Mouse (Mus musculus) brain, embryonic 18.5 days (tissue): ENCODE data around the gene Msl1.
A peak's percentile ranks its signal among the peaks of the same experiment; 100 is the strongest.

Experiments
- DNase-seq: peaks from one replicate; pipeline ENCODE4 v3.0.0-alpha.2; 2012; ENCODE audit warnings: low read depth, low spot score

The Msl1 gene

GRCm38 (mm10) chr11:98776843-98777590 lies 18.3 kb upstream of the Msl1 start:
- DNase-seq, result no peak

- DNase-seq, result no peak
These were observed 17.4 kb upstream of the Msl1 start for GRCm38 (mm10) chr11:98777888-98778287.

GRCm38 (mm10) chr11:98781851-98782512 lies 13.3 kb upstream of the Msl1 start:
- no peak for DNase-seq

- DNase-seq, result no peak
These were observed 12.6 kb upstream of the Msl1 start for GRCm38 (mm10) chr11:98782651-98783235.

- DNase-seq, result no peak
These were observed 12.1 kb upstream of the Msl1 start for GRCm38 (mm10) chr11:98783236-98783696.

GRCm38 (mm10) chr11:98784139-98784538 lies 11.2 kb upstream of the Msl1 start:
- no peak for DNase-seq

- DNase-seq, result no peak
These were observed 10.1 kb upstream of the Msl1 start for GRCm38 (mm10) chr11:98785214-98785613.

GRCm38 (mm10) chr11:98785772-98786281 lies 9.5 kb upstream of the Msl1 start:
- no peak for DNase-seq

- peak; percentile 78 for DNase-seq
These were observed 8.7 kb upstream of the Msl1 start for GRCm38 (mm10) chr11:98786359-98787214.

- no peak for DNase-seq
These were observed 8.1 kb upstream of the Msl1 start for GRCm38 (mm10) chr11:98787229-98787628.

- no peak for DNase-seq
These were observed 7.6 kb upstream of the Msl1 start for GRCm38 (mm10) chr11:98787691-98788090.

GRCm38 (mm10) chr11:98788139-98788538 lies 7.2 kb upstream of the Msl1 start:
- no peak for DNase-seq

GRCm38 (mm10) chr11:98788550-98789218 lies 6.6 kb upstream of the Msl1 start:
- DNase-seq, result peak; percentile 79

- DNase-seq, result no peak
These were observed 6.0 kb upstream of the Msl1 start for GRCm38 (mm10) chr11:98789219-98789807.

- DNase-seq, result no peak
These were observed 5.5 kb upstream of the Msl1 start for GRCm38 (mm10) chr11:98789824-98790223.

- DNase-seq, result no peak
These were observed 4.6 kb upstream of the Msl1 start for GRCm38 (mm10) chr11:98790631-98791205.

- DNase-seq, result no peak
These were observed 3.9 kb upstream of the Msl1 start for GRCm38 (mm10) chr11:98791448-98791847.

- DNase-seq, result no peak
These were observed 3.2 kb upstream of the Msl1 start for GRCm38 (mm10) chr11:98792081-98792480.

GRCm38 (mm10) chr11:98794469-98795014 lies 774 bp upstream of the Msl1 start:
- no peak for DNase-seq
